Mouse (Mus musculus): Measurements from ENCODE around the gene Mks1.
A peak's percentile ranks its signal among the peaks of the same experiment; 100 is the strongest.

The Mks1 gene

DNA sequence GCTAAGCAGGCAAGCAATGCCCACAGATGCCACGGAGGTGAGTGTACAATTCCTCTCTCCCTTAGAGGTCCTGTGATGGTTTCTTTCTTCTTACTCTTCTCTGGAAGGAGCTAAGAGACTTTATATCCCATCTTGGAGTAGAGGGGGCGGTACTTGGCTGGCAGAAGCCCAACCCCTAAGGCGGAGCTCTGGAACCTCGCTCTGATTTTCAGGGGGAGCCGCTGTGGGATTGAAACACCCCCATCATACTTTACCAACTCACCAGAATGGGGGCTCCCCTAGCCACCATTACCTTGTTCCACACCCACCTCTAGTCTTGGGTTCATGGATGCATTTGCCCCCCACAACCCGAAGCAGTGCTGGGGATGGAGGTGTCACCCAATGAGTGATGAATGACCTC lies 22.4 kb downstream of the Mks1 start, which contains the start of gene Epx:
TSS of gene Epx (minus strand) at position 101 of the 400 bp plus-strand sequence.
- DNase-seq (ENCODE audit: low read depth, low spot score): no peak

DNA sequence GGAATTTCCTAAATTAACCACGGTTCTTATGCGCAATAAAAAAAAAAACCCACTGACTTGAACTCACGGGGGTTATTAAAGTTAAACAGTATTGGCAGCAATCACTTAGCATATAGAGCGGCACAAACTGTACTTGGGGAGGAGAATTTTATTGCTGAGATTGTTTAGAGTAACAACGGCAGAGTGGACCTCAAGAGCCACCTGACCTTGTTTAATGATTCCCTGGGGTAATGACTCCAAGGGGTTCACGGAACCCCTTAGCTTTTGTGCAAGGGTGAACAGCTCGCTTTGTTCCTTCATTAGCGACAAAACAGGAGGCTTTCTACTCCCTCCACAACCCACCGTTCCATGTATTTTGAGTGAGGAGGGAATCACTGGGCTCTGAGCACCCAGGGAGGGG lies 26.8 kb downstream of the Mks1 start:
- no peak for DNase-seq (ENCODE audit: low read depth, low spot score)

DNA sequence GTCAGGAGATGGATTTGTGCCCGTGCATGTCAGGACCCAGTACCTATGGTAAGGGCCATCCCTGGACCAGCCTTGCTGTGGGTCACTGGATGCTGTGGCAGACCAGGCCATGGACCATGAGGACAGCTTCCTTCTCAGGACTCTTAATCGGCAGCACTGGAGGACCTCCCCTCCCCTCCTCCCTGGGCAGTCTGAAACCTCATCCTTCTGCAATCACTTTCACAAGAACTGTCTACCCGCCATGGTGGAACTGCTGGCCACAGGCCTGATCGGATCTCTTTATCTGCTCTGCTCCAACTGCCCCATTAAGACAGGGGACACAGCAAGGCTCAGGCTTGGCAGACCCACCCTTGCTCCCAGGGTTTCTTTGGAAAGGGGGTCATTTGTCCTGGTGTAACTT lies 28.7 kb downstream of the Mks1 start:
- no peak for DNase-seq (ENCODE audit: low read depth, low spot score)

DNA sequence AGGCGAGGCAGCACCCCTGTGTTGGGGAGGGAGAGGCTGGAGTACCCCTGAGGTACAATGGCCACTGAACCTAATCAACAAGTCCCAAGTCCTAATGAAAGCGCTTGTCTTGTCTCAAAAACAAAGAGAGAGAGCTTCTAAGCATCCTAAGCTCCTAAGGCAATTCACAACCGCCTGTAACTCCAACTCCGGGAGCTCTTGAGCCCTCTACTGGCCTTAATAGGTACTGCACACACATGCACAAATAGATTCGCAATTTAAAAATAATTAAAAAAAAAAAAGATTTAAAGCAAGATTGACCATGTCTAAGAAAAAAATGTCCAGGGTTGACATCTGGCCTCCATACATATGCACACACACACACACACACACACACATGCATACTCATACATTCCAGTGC lies 30.5 kb downstream of the Mks1 start:
- peak; percentile 31 for DNase-seq (ENCODE audit: low read depth, low spot score)

DNA sequence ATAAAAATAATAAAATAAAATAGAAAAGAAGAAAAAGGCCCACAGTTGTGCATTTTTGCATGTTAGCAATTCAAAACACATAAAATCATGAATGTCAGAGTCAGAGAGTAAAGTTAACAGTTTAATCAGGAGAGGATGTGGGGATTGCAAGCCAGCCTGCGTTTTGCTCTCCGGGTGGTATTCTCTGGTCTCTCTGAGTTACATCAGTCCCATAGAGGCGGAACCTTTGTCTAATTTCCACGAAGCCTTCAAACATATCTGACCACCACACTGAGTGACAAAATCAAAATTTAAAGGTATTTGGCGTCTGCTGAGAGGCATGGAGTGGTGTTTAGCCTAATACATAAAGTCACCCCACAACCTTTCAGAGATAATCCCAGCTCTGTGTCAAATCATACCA lies 31.8 kb downstream of the Mks1 start:
- DNase-seq (ENCODE audit: low read depth, low spot score): no peak

GRCm38 (mm10) chr11:87892168-87892567 lies 39.2 kb downstream of the Mks1 start, which contains the start of gene Olfr462:
Gene Olfr462, minus strand, starts transcription at chr11:87892268.
- no peak for DNase-seq (ENCODE audit: low read depth, low spot score)

GRCm38 (mm10) chr11:87897287-87897686 lies 44.3 kb downstream of the Mks1 start, which contains the start of gene Olfr463:
Gene Olfr463, minus strand, starts transcription at chr11:87897387.
- DNase-seq (ENCODE audit: low read depth, low spot score): no peak

DNA sequence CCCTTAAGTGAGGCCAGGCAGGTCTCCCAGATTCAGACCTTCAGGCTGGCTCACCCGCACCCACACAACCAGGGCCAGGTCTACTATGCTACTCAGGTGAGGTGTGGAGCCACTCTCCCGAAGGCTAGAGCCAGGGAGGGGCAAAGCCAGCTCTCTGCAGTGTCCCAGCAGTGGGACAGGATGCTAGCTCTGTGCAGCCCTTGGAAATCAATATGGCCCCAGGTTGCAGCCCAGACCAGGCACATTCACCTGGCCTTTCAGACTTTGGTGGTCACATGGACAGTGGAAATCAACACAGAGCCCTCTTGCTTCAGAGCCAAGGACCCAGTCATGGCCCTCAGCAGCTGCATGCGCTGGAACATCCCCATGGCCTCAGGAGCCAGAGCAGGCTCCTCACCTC lies 51.3 kb downstream of the Mks1 start:
- DNase-seq (ENCODE audit: low read depth, low spot score): no peak

Data from forelimb bud, embryonic 11.5 days (tissue).